Mouse (Mus musculus): ENCODE results near the gene Odaph. TPM values are rescaled to one million over a fixed set of nuclear protein-coding genes. Genes with fewer than 3 reads are reported as not detected.

Odaph gene
- polyA plus RNA-seq, 2 experiments = not detected

DNA sequence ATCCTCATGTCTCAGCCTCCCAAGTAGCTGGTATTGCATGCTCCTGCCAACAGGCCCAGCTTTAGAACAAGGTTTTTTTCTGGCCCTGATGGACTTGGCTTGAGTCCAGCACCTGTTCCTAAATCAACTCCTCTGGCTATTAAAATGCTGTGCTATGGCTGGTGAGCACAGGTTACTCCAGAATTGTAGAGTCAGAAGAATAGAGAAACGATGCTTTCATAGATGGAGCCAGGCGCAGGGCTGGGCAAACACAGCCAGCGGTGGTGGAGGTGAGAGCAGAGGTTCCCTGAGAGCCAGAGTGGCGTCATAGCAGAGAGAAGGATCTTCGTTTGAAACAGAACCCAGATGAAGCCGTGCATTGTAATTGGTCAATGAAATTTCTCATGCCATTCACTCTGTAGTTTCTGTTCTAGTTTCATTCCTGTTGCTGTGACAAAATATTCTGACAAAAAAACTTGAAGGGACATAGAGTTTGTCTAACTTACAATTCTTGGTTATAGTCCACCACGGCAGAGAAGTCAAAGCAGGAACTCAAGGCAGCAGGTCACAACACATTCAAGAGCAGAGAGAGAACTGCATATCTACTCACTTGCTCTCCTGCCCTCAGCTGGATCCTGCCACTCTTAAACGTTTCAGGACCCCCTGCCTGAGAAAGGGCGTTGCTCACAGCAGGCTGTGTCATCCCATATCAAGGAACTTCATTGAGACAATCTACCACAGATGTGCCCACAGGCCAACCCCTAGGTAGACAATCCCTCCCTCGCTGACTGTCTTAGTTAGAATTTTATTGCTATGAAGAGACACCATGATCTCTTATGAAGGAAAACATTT, 10.5 kb upstream of the Odaph start:
- Histone ChIP-seq H3K4me2 (replicated peaks; ENCODE audit: low read depth, low read length, severe bottlenecking) (no peak overlapping the region), H3K9me3 (ENCODE audit: control insufficient read depth, low read length) (no peaks in the 10 kb centered on the region), H3K9ac (ENCODE audit: low read depth, low read length, severe bottlenecking) (no peak overlapping the region), H3K27me3 (ENCODE audit: control insufficient read depth, insufficient read depth, low read length) (no peaks in the 10 kb centered on the region), H3K36me3 (ENCODE audit: control insufficient read depth, insufficient read depth, low read length) (no peaks in the 10 kb centered on the region), H3K4me3 (replicated peaks; ENCODE audit: low read length) (no peak overlapping the region), H3K27ac (replicated peaks; ENCODE audit: low read depth, low read length) (no peak overlapping the region), H3K4me1 (ENCODE audit: control insufficient read depth, insufficient read depth, low read length) (no peaks in the 10 kb centered on the region)
- WGBS = 75% methylated on average over 10 of the region's 10 CpGs
- DNase-seq (ENCODE audit: low spot score) (no peak), ATAC-seq (ENCODE audit: low FRiP score, low read depth) (no peak)
- TF ChIP-seq POLR2A (IDR thresholded peaks at IDR 0.05; ENCODE audit: borderline replicate concordance, extremely low read depth, insufficient read depth, insufficient read length) = no peak

GRCm38 (mm10) chr5:91977397-91977770, 9.9 kb upstream of the Odaph start:
- no peak for DNase-seq (ENCODE audit: low spot score)
- 86% methylated on average over 2 of the region's 2 CpGs for WGBS
- H3K9ac ChIP-seq (ENCODE audit: low read depth, low read length, severe bottlenecking) = no peak overlapping the region
- ATAC-seq (ENCODE audit: low FRiP score, low read depth) = no peak
- H3K4me3 ChIP-seq (replicated peaks; ENCODE audit: low read length) = no peak overlapping the region
- no peak overlapping the region for H3K27ac ChIP-seq (replicated peaks; ENCODE audit: low read depth, low read length)
- no peaks in the 10 kb centered on the region for H3K4me1 ChIP-seq (ENCODE audit: control insufficient read depth, insufficient read depth, low read length)
- no peaks in the 10 kb centered on the region for H3K9me3 ChIP-seq (ENCODE audit: control insufficient read depth, low read length)
- no peaks in the 10 kb centered on the region for H3K36me3 ChIP-seq (ENCODE audit: control insufficient read depth, insufficient read depth, low read length)
- H3K27me3 ChIP-seq (ENCODE audit: control insufficient read depth, insufficient read depth, low read length) = no peaks in the 10 kb centered on the region
- TF ChIP-seq POLR2A (IDR thresholded peaks at IDR 0.05; ENCODE audit: borderline replicate concordance, extremely low read depth, insufficient read depth, insufficient read length) = no peak
- H3K4me2 ChIP-seq (replicated peaks; ENCODE audit: low read depth, low read length, severe bottlenecking) = no peak overlapping the region

DNA sequence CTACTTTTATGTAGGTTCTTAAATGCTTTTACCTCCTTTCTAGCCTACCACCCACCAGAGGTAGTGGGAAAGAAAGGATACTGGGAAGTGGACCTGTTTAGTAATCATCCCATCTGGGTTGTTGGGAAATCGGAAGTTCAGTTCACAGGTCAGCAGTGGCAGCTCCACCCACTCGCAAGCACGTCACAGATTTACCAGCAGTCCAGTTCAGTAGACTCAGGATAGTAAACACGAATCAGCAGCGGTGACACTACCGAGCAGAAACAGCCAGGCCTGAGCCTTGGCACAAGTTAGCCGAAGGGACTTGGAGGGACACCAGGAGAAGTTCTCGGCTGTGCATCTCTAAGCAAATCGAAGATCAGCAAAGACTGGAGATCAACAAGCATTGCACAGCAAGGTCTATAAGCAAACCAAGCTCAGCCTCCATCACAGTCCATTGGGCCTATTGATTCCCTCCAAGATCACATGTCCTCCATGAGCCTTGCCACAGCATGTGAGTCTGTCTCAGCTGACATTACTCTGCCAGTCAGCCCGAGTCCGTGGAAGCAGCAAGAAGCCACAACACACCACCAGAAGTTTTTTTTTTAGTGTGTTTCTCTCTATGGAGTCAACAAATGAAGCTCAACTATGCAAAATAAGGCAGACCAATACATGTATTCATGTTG, 6.0 kb upstream of the Odaph start:
- no peaks in the 10 kb centered on the region for H3K27me3 ChIP-seq (ENCODE audit: control insufficient read depth, insufficient read depth, low read length)
- no peak overlapping the region for H3K4me3 ChIP-seq (replicated peaks; ENCODE audit: low read length)
- ATAC-seq (ENCODE audit: low FRiP score, low read depth) (no peak), DNase-seq (ENCODE audit: low spot score) (no peak)
- no peaks in the 10 kb centered on the region for H3K36me3 ChIP-seq (ENCODE audit: control insufficient read depth, insufficient read depth, low read length)
- H3K4me1 ChIP-seq (ENCODE audit: control insufficient read depth, insufficient read depth, low read length) = no peaks in the 10 kb centered on the region
- TF ChIP-seq POLR2A (IDR thresholded peaks at IDR 0.05; ENCODE audit: borderline replicate concordance, extremely low read depth, insufficient read depth, insufficient read length) = no peak
- no peak overlapping the region for H3K4me2 ChIP-seq (replicated peaks; ENCODE audit: low read depth, low read length, severe bottlenecking)
- no peaks in the 10 kb centered on the region for H3K9me3 ChIP-seq (ENCODE audit: control insufficient read depth, low read length)
- no peak overlapping the region for H3K9ac ChIP-seq (ENCODE audit: low read depth, low read length, severe bottlenecking)
- 88% methylated on average over 11 of the region's 11 CpGs for WGBS
- H3K27ac ChIP-seq (replicated peaks; ENCODE audit: low read depth, low read length) = no peak overlapping the region

- Histone ChIP-seq H3K4me3 (replicated peaks; ENCODE audit: low read length) (no peak overlapping the region), H3K4me1 (ENCODE audit: control insufficient read depth, insufficient read depth, low read length) (no peaks in the 10 kb centered on the region), H3K4me2 (replicated peaks; ENCODE audit: low read depth, low read length, severe bottlenecking) (no peak overlapping the region), H3K36me3 (ENCODE audit: control insufficient read depth, insufficient read depth, low read length) (no peaks in the 10 kb centered on the region), H3K9ac (ENCODE audit: low read depth, low read length, severe bottlenecking) (no peak overlapping the region), H3K27ac (replicated peaks; ENCODE audit: low read depth, low read length) (no peak overlapping the region), H3K9me3 (ENCODE audit: control insufficient read depth, low read length) (no peaks in the 10 kb centered on the region), H3K27me3 (ENCODE audit: control insufficient read depth, insufficient read depth, low read length) (no peaks in the 10 kb centered on the region)
- WGBS = 68% methylated on average over 2 of the region's 2 CpGs
- no peak for TF ChIP-seq POLR2A (IDR thresholded peaks at IDR 0.05; ENCODE audit: borderline replicate concordance, extremely low read depth, insufficient read depth, insufficient read length)
- DNase-seq (ENCODE audit: low spot score) = no peak
- no peak for ATAC-seq (ENCODE audit: low FRiP score, low read depth)
These were observed 3.8 kb upstream of the Odaph start for GRCm38 (mm10) chr5:91983490-91983889.

GRCm38 (mm10) chr5:91985721-91986120, 1.6 kb upstream of the Odaph start:
- no peak for TF ChIP-seq POLR2A (IDR thresholded peaks at IDR 0.05; ENCODE audit: borderline replicate concordance, extremely low read depth, insufficient read depth, insufficient read length)
- ATAC-seq (ENCODE audit: low FRiP score, low read depth) = no peak

More at GRCm38 (mm10) chr5:91985721-91986120, 1.6 kb upstream of the Odaph start:
- Histone ChIP-seq H3K36me3 (ENCODE audit: control insufficient read depth, insufficient read depth, low read length) (no peaks in the 10 kb centered on the region), H3K27me3 (ENCODE audit: control insufficient read depth, insufficient read depth, low read length) (no peaks in the 10 kb centered on the region), H3K4me3 (replicated peaks; ENCODE audit: low read length) (no peak overlapping the region), H3K4me2 (replicated peaks; ENCODE audit: low read depth, low read length, severe bottlenecking) (no peak overlapping the region), H3K9ac (ENCODE audit: low read depth, low read length, severe bottlenecking) (no peak overlapping the region), H3K4me1 (ENCODE audit: control insufficient read depth, insufficient read depth, low read length) (no peaks in the 10 kb centered on the region), H3K9me3 (ENCODE audit: control insufficient read depth, low read length) (no peaks in the 10 kb centered on the region), H3K27ac (replicated peaks; ENCODE audit: low read depth, low read length) (no peak overlapping the region)
- 64% methylated on average over 2 of the region's 2 CpGs for WGBS
- no peak for DNase-seq (ENCODE audit: low spot score)

Data from limb, embryonic 14.5 days (tissue).